13 mouse cellular contexts compared by ENCODE assay signal in genomic region chr6:54708646-54709045, GRCm38 (mm10).
"Had no signal": no experiment of that assay in that cellular context is flagged by ENCODE, and none has a peak within 500 bp of the region (broad histone marks: within the 10 kb centered on the region; RNA-seq: fewer than 3 reads in every experiment).

No protein-coding gene starts in this region.

- H3K9me3 ChIP-seq: midbrain, embryonic 15.5 days; neural tube, embryonic 12.5 days had no signal

- H3K27me3 ChIP-seq: midbrain, embryonic 13.5 days; midbrain, embryonic 15.5 days; neural tube, embryonic 12.5 days had no signal

- H3K9ac ChIP-seq: lung, embryonic 14.5 days; midbrain, embryonic 13.5 days; midbrain, embryonic 15.5 days; neural tube, embryonic 12.5 days had no signal

- H3K36me3 ChIP-seq: midbrain, embryonic 15.5 days; neural tube, embryonic 12.5 days had no signal

- DNase-seq: lung, adult 18-20 months; lung, embryonic 14.5 days; lung, postnatal 10 days; lung, postnatal 36 days; right cerebral cortex, postnatal 14 days; thymus, adult 2 months; thymus, postnatal 25 days; thymus, postnatal 4 days had no signal

- ATAC-seq: midbrain, embryonic 13.5 days; midbrain, embryonic 15.5 days had no signal

- H3K27ac ChIP-seq: macrophage; midbrain, embryonic 13.5 days; midbrain, embryonic 15.5 days; neural tube, embryonic 12.5 days had no signal

- H3K4me3 ChIP-seq: megakaryocyte, embryonic 14.5 days; midbrain, embryonic 13.5 days; midbrain, embryonic 15.5 days; neural tube, embryonic 12.5 days had no signal
